ENCODE assay signal across 18 mouse cellular contexts in the genomic region with DNA sequence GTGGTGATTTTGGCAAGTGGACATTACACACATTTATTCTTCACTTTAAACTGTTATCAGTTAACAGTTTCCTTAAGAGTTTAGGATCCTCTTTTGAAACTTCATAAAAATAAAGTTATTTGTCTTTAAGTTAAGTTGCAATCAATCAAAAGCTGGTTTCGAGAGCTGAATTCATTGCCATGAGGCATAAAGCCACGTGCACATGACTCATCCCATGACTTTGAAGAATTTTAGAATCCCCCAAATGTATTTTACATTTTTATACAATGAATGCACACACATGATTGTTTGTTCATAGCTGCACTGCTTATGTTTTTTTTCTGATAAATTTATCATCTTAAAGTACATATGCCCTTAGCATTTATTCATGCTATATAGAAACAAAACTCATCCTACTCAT.
"Had no signal": no experiment of that assay in that cellular context is flagged by ENCODE, and none has a peak within 500 bp of the region (broad histone marks: within the 10 kb centered on the region; RNA-seq: fewer than 3 reads in every experiment).

No protein-coding gene starts in this region.

- H3K4me1 ChIP-seq: megakaryocyte, embryonic 14.5 days; midbrain, embryonic 13.5 days; midbrain, embryonic 15.5 days; neural tube, embryonic 13.5 days; neural tube, embryonic 15.5 days; stomach, embryonic 15.5 days had no signal

- H3K36me3 ChIP-seq: midbrain, embryonic 13.5 days; midbrain, embryonic 15.5 days; neural tube, embryonic 13.5 days; neural tube, embryonic 15.5 days; stomach, embryonic 15.5 days had no signal

- DNase-seq: lung, adult 18-20 months; lung, embryonic 14.5 days; lung, postnatal 10 days; lung, postnatal 36 days; retina, postnatal 1 day; right cerebral cortex, adult 18-20 months; thymus, adult 2 months; thymus, postnatal 25 days; thymus, postnatal 4 days had no signal

- H3K4me2 ChIP-seq: lung, embryonic 14.5 days; midbrain, embryonic 13.5 days; midbrain, embryonic 15.5 days; neural tube, embryonic 13.5 days; neural tube, embryonic 15.5 days; stomach, embryonic 15.5 days had no signal

- H3K4me3 ChIP-seq: megakaryocyte, embryonic 14.5 days; midbrain, embryonic 13.5 days; midbrain, embryonic 15.5 days; neural tube, embryonic 13.5 days; neural tube, embryonic 15.5 days; stomach, embryonic 15.5 days had no signal

- H3K27me3 ChIP-seq: megakaryocyte, embryonic 14.5 days; midbrain, embryonic 13.5 days; midbrain, embryonic 15.5 days; neural tube, embryonic 13.5 days; neural tube, embryonic 15.5 days; stomach, embryonic 15.5 days had no signal

- H3K9me3 ChIP-seq: megakaryocyte, embryonic 14.5 days; midbrain, embryonic 13.5 days; midbrain, embryonic 15.5 days; neural tube, embryonic 13.5 days; neural tube, embryonic 15.5 days; stomach, embryonic 15.5 days had no signal

- H3K27ac ChIP-seq: liver, embryonic 14.5 days; macrophage; midbrain, embryonic 13.5 days; midbrain, embryonic 15.5 days; neural tube, embryonic 13.5 days; neural tube, embryonic 15.5 days; stomach, embryonic 15.5 days; stomach, postnatal 0 days had no signal
